Mouse (Mus musculus): ENCODE measurements around the gene Ncaph2. TPM values are rescaled to one million over a fixed set of nuclear protein-coding genes. Genes with fewer than 3 reads are reported as not detected.
A peak's percentile ranks its signal among the peaks of the same experiment; 100 is the strongest.

The Ncaph2 gene
- polyA plus RNA-seq, 1 experiment from 2014 or later, result 130 TPM

- 9% methylated on average over 26 of the region's 26 CpGs for WGBS
- peak within 1 kb of the TSS; percentile 31 for H3K4me2 ChIP-seq (replicated peaks)
- ATAC-seq, result no peak
- H3K36me3 ChIP-seq, result no peaks in the 10 kb centered on the region
- H3K4me3 ChIP-seq (replicated peaks), result no peak within 1 kb of the TSS
- 0 out of 2 replicates have a peak, but pooled peaks cover 6% of the 10 kb centered on the region for H3K4me1 ChIP-seq (replicated peaks)
- no peak within 1 kb of the TSS for H3K9ac ChIP-seq (replicated peaks)
- no peak within 1 kb of the TSS for H3K27ac ChIP-seq
- H3K27me3 ChIP-seq, result peaks cover 25% of the 10 kb centered on the region
- H3K9me3 ChIP-seq, result no peaks in the 10 kb centered on the region
Observed at GRCm38 (mm10) chr15:89322670-89323522, 32.6 kb upstream of the Ncaph2 start, which contains the start of gene Adm2. Adm2 (plus strand) TSS chr15:89322720.

- H3K27me3 ChIP-seq, result peaks cover 21% of the 10 kb centered on the region
- H3K36me3 ChIP-seq, result no peaks in the 10 kb centered on the region
- 90% methylated on average over 4 of the region's 4 CpGs for WGBS
- H3K27ac ChIP-seq, result no peak overlapping the region
- 0 out of 2 replicates have a peak, but pooled peaks cover 6% of the 10 kb centered on the region for H3K4me1 ChIP-seq (replicated peaks)
- H3K4me2 ChIP-seq (replicated peaks), result no peak overlapping the region
- no peak overlapping the region for H3K4me3 ChIP-seq (replicated peaks)
- H3K9ac ChIP-seq (replicated peaks), result no peak overlapping the region
- H3K9me3 ChIP-seq, result no peaks in the 10 kb centered on the region
- no peak for ATAC-seq
Observed at GRCm38 (mm10) chr15:89323656-89324055, 31.9 kb upstream of the Ncaph2 start.

- Histone ChIP-seq H3K36me3 (no peaks in the 10 kb centered on the region), H3K27me3 (peaks cover 19% of the 10 kb centered on the region), H3K4me1 (replicated peaks) (0 out of 2 replicates have a peak, but pooled peaks cover 6% of the 10 kb centered on the region), H3K4me2 (replicated peaks) (no peak overlapping the region), H3K9me3 (no peaks in the 10 kb centered on the region), H3K9ac (replicated peaks) (no peak overlapping the region), H3K4me3 (replicated peaks) (no peak overlapping the region), H3K27ac (no peak overlapping the region)
- 71% methylated on average over 5 of the region's 5 CpGs for WGBS
- no peak for ATAC-seq
Observed at GRCm38 (mm10) chr15:89326441-89326840, 29.1 kb upstream of the Ncaph2 start.

- H3K27me3 ChIP-seq, result no peaks in the 10 kb centered on the region
Observed at GRCm38 (mm10) chr15:89334271-89334670, 21.2 kb upstream of the Ncaph2 start, which contains the start of gene Miox. Miox (plus strand) TSS chr15:89334398.

GRCm38 (mm10) chr15:89334774-89335537 lies 20.6 kb upstream of the Ncaph2 start:
- no peak overlapping the region for H3K4me2 ChIP-seq (replicated peaks)

More at GRCm38 (mm10) chr15:89334271-89334670, 21.2 kb upstream of the Ncaph2 start, which contains the start of gene Miox:
- H3K27ac ChIP-seq, result no peak within 1 kb of the TSS
- no peak within 1 kb of the TSS for H3K4me2 ChIP-seq (replicated peaks)
- ATAC-seq, result no peak
- no peak within 1 kb of the TSS for H3K9ac ChIP-seq (replicated peaks)
- no peaks in the 10 kb centered on the region for H3K4me1 ChIP-seq (replicated peaks)
- no peak within 1 kb of the TSS for H3K4me3 ChIP-seq (replicated peaks)
- 94% methylated on average over 7 of the region's 7 CpGs for WGBS
- H3K9me3 ChIP-seq, result no peaks in the 10 kb centered on the region
- H3K36me3 ChIP-seq, result no peaks in the 10 kb centered on the region

GRCm38 (mm10) chr15:89336422-89336821 lies 19.1 kb upstream of the Ncaph2 start:
- WGBS, result 87% methylated on average over 14 of the region's 14 CpGs
- H3K4me2 ChIP-seq (replicated peaks), result no peak overlapping the region
- ATAC-seq, result no peak
- no peaks in the 10 kb centered on the region for H3K9me3 ChIP-seq
- H3K27ac ChIP-seq, result no peak overlapping the region
- H3K4me1 ChIP-seq (replicated peaks), result no peaks in the 10 kb centered on the region
- H3K9ac ChIP-seq (replicated peaks), result no peak overlapping the region
- no peak overlapping the region for H3K4me3 ChIP-seq (replicated peaks)
- H3K36me3 ChIP-seq, result no peaks in the 10 kb centered on the region
- no peaks in the 10 kb centered on the region for H3K27me3 ChIP-seq

More at GRCm38 (mm10) chr15:89334774-89335537, 20.6 kb upstream of the Ncaph2 start:
- no peaks in the 10 kb centered on the region for H3K36me3 ChIP-seq
- no peak overlapping the region for H3K4me3 ChIP-seq (replicated peaks)
- WGBS, result 83% methylated on average over 17 of the region's 17 CpGs
- H3K9me3 ChIP-seq, result no peaks in the 10 kb centered on the region
- no peak overlapping the region for H3K9ac ChIP-seq (replicated peaks)
- no peaks in the 10 kb centered on the region for H3K27me3 ChIP-seq
- ATAC-seq, result no peak
- no peak overlapping the region for H3K27ac ChIP-seq
- no peaks in the 10 kb centered on the region for H3K4me1 ChIP-seq (replicated peaks)

- no peak overlapping the region for H3K27ac ChIP-seq
- H3K4me2 ChIP-seq (replicated peaks), result no peak overlapping the region
- WGBS, result 100% methylated on average over 2 of the region's 2 CpGs
- H3K9me3 ChIP-seq, result no peaks in the 10 kb centered on the region
- H3K4me1 ChIP-seq (replicated peaks), result no peaks in the 10 kb centered on the region
- no peaks in the 10 kb centered on the region for H3K36me3 ChIP-seq
- H3K9ac ChIP-seq (replicated peaks), result no peak overlapping the region
- no peak overlapping the region for H3K4me3 ChIP-seq (replicated peaks)
- no peaks in the 10 kb centered on the region for H3K27me3 ChIP-seq
- no peak for ATAC-seq
Observed at GRCm38 (mm10) chr15:89339696-89340095, 15.8 kb upstream of the Ncaph2 start.

GRCm38 (mm10) chr15:89340136-89340535 lies 15.4 kb upstream of the Ncaph2 start:
- Histone ChIP-seq H3K4me2 (replicated peaks) (no peak overlapping the region), H3K4me3 (replicated peaks) (no peak overlapping the region), H3K27me3 (no peaks in the 10 kb centered on the region), H3K9me3 (no peaks in the 10 kb centered on the region), H3K27ac (no peak overlapping the region), H3K4me1 (replicated peaks) (no peaks in the 10 kb centered on the region), H3K9ac (replicated peaks) (no peak overlapping the region), H3K36me3 (no peaks in the 10 kb centered on the region)
- no peak for ATAC-seq
- WGBS, result 79% methylated on average over 3 of the region's 3 CpGs

- no peak for ATAC-seq
- no peaks in the 10 kb centered on the region for H3K36me3 ChIP-seq
- no peak overlapping the region for H3K4me3 ChIP-seq (replicated peaks)
- H3K9ac ChIP-seq (replicated peaks), result no peak overlapping the region
- no peaks in the 10 kb centered on the region for H3K4me1 ChIP-seq (replicated peaks)
- H3K9me3 ChIP-seq, result no peaks in the 10 kb centered on the region
- 37% methylated on average over 1 of the region's 1 CpGs for WGBS
- no peaks in the 10 kb centered on the region for H3K27me3 ChIP-seq
- H3K4me2 ChIP-seq (replicated peaks), result no peak overlapping the region
- no peak overlapping the region for H3K27ac ChIP-seq
Observed at GRCm38 (mm10) chr15:89341678-89342077, 13.8 kb upstream of the Ncaph2 start.

GRCm38 (mm10) chr15:89343325-89343724 lies 12.2 kb upstream of the Ncaph2 start:
- no peak for ATAC-seq
- Histone ChIP-seq H3K27ac (no peak overlapping the region), H3K27me3 (no peaks in the 10 kb centered on the region), H3K4me3 (replicated peaks) (no peak overlapping the region), H3K4me1 (replicated peaks) (no peaks in the 10 kb centered on the region), H3K9ac (replicated peaks) (no peak overlapping the region), H3K36me3 (no peaks in the 10 kb centered on the region), H3K9me3 (no peaks in the 10 kb centered on the region), H3K4me2 (replicated peaks) (no peak overlapping the region)
- 87% methylated on average over 3 of the region's 3 CpGs for WGBS

- Histone ChIP-seq H3K9me3 (no peaks in the 10 kb centered on the region), H3K36me3 (peaks cover 42% of the 10 kb centered on the region), H3K4me1 (replicated peaks) (peaks cover 14% of the 10 kb centered on the region), H3K9ac (replicated peaks) (no peak overlapping the region), H3K27ac (no peak overlapping the region), H3K4me2 (replicated peaks) (no peak overlapping the region), H3K27me3 (no peaks in the 10 kb centered on the region), H3K4me3 (replicated peaks) (no peak overlapping the region)
- no peak for ATAC-seq
- 90% methylated on average over 5 of the region's 5 CpGs for WGBS
Observed at GRCm38 (mm10) chr15:89350447-89350846, 5.1 kb upstream of the Ncaph2 start.

GRCm38 (mm10) chr15:89351302-89351701 lies 4.2 kb upstream of the Ncaph2 start:
- no peak overlapping the region for H3K27ac ChIP-seq
- ATAC-seq, result no peak
- H3K27me3 ChIP-seq, result no peaks in the 10 kb centered on the region
- H3K4me3 ChIP-seq (replicated peaks), result no peak overlapping the region
- H3K4me1 ChIP-seq (replicated peaks), result peaks cover 17% of the 10 kb centered on the region
- no peaks in the 10 kb centered on the region for H3K9me3 ChIP-seq
- no peak overlapping the region for H3K4me2 ChIP-seq (replicated peaks)
- WGBS, result 90% methylated on average over 15 of the region's 15 CpGs
- no peak overlapping the region for H3K9ac ChIP-seq (replicated peaks)
- peaks cover 42% of the 10 kb centered on the region for H3K36me3 ChIP-seq

Data from midbrain, embryonic 13.5 days (tissue).